Mouse (Mus musculus): Measurements from ENCODE around the gene P2ry13.

P2ry13 gene

DNA sequence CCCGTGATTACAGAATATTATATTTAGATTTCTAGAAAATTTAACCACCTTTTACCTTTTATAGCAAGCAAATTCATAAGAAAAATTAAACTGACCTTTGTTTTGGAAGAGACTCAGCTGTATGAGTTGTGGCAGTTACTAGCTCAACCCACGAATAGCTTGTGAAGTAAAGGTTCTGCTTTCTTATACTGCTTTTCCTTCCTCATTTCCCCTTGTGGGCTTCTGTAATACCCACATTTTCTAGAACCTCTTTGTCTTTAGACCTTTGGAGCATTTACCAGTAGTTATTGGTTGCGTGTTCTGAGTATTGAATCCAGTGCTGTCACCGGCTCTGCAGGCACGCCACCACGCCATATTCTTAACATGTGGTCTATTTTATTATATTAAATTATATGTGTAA is at the start of gene P2ry13:
TSS of gene P2ry13 (minus strand) at position 156 of the 400 bp plus-strand sequence.
- no peak for DNase-seq (ENCODE audit: low read depth)

DNA sequence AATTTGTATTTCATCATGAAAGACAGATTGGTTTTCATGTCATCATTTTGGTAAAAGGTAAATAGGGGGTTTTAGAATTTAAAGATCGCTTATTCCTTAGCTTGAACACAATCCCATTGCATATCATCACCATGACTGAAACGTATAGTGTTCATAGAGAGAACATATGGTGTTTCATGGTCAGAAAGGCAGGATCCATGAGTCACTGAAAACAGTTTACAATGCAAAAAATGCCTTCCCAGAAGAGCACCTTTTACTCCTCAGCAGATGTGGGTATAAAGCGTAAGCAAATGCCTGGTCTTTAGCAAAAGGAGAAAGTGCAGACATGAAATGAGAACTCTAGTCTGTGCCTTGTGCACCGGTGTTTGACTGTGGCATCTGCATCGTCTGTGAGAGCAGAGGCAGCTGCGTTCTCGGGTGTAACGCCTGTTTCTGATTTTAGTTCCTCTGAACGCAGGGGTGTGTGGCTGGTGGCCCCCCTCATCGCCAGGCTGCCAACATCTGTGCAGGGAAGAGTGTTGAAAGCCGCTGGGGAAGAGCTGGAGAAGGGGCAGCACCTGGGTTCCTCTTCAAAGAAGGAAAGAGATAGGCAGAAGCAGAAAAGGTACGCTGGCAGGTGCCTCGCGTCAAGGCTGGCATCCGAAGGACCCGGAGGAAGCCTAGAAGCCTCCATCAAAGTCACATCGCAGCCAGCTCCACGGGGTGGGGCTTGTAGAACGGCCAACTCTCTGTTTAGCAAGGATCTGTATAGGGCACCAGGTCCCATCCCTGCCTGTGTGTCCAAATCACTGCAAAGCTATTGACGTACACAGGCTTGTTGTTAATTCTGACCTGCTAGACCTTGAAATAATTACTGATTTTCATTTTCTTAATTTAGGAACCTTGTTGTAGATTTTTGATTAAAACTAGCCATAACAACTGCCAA is 47.3 kb upstream of the P2ry13 start:
- no peak for DNase-seq (ENCODE audit: low read depth)

- DNase-seq (ENCODE audit: low read depth), result no peak
These were observed 39.8 kb upstream of the P2ry13 start for GRCm38 (mm10) chr3:59250454-59250853.

DNA sequence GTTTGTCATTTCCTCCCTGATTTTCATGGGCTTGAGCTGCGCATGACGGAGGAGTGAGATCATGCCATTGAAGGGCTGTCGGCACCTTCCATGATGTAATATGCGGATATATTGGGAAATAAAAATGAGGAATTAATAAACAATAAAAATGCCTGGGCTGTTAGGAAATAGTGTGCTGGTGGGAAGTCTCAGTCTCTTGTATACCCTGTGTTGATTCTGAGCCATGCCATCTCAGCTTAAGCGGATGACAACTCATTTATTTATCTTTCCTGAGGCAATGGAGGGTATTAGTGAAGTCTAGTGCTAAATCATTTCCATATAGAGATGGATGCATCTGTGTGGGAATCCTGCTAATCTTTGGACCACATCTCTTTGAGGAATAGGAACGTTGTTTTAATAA is 37.3 kb upstream of the P2ry13 start:
- no peak for DNase-seq (ENCODE audit: low read depth)

DNA sequence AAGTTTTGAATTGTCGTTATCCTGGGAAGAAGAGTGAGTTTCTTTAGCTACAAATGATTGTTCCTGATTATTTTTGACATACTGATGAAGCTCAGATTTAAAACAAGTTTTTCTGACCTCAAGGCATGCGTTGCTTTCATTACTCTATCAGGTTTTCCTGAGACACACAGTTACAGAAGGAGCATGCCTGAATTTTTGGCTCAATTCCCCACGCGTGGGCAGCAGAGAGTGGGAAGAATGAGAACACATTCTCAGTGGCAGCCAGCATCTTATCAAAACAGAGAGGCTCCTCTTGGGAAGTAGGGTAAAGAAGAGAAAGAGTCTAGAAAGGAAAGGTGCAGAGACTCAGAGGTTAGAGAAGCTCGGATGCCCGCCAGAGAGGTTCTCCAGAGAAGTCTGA is 32.7 kb upstream of the P2ry13 start:
- DNase-seq (ENCODE audit: low read depth), result no peak

GRCm38 (mm10) chr3:59234878-59235277 is 24.2 kb upstream of the P2ry13 start:
- DNase-seq (ENCODE audit: low read depth), result no peak

DNA sequence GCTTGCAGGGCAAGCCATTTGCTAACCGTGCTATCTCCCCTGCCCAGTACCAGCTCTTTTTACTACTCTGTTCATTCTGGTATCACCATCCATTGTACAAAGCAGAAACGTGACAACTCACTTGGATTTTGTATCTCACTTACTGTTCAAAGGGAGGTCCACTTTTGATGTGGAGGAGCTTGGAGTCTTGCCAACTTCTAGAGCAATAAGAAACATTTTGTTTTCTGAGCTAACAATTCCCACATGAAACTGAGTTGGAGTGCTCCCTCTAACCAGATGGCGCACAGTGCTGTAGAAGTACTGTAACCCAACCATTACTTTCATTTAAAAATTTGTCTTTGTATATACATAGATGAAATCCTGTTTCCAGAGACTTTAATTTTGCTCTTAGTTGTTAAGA is 20.2 kb upstream of the P2ry13 start:
- no peak for DNase-seq (ENCODE audit: low read depth)

DNA sequence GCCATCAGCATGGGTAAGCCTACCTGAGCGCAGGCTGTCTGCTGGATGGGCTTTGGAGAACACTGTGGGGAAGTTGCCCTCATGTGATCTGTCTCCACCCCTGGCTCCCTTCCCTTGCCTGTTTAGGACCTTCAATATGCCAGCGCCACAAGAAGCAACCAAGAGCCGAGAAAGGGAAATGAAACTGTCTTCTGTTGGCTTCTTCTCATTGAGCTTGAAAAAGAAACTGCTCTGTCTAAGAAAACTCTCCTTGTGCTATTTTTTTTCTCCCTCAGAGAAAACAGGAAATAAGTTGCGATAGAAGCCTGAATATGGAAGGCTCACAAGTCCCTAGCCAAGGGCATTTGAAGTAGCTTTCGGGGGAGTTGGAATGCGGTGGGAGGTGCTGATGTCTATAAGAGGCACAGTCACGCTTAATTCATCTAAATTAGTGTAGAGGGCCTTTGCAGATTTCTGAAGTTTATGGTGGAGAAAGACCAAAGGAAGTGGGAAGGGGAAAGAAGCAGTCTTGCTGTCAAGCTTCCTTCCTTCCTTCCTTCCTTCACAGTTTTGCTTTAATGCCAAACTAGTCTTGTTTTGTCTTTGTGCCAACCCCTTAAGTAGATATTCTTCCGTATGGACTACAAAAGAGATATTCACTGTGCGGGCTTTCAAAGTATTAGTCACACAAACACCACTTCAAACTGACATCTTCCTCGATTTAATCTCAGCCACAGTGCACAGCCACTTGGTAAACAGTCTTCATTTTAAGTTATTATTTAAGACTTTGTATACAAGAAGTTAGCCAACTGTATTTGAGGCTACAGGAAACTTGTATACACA is 18.3 kb upstream of the P2ry13 start:
- DNase-seq (ENCODE audit: low read depth), result no peak

- no peak for DNase-seq (ENCODE audit: low read depth)
These were observed 17.0 kb upstream of the P2ry13 start for GRCm38 (mm10) chr3:59227696-59228095.

DNA sequence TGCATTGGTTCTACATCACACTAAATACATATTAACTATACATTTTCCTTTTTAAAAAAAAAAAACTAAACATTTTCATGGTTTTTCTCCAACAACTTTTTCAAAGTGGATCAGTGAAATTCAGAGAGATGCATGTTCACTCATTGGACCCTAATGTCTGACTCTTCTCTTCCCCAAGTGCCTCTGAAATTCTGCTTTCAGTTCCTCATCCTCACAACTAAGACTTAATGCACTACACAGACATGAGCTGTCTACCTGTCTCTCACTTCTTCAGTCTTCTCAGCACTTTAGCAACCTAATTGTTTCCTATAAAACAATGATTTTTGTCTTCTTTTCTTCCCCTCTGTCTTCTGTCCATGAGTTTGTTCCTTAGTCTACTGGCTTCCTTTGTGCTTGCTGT is 14.7 kb upstream of the P2ry13 start:
- DNase-seq (ENCODE audit: low read depth), result no peak

GRCm38 (mm10) chr3:59222303-59222702 is 11.6 kb upstream of the P2ry13 start:
- DNase-seq (ENCODE audit: low read depth), result no peak

- DNase-seq (ENCODE audit: low read depth), result no peak
These were observed 8.6 kb upstream of the P2ry13 start for GRCm38 (mm10) chr3:59219326-59219725.

DNA sequence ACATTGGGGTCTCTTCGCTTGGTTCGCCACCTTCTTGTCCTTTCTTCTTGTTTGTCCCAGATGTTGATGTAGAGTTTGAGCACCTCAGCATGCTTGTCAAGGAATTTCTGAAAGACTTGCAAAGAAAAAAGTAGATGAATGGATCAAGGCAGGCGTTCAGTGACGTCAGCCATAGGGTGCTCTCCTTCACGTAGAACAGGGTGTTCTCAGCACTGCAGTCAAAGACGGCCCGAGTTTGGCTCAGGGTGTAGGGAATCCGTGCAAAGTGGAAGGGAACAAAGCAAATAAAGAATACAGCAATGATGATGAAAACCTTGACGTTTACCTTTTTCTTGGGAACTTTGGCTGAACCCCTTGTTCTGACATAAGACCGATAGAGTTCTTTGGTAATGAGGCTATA is 6.5 kb upstream of the P2ry13 start:
- no peak for DNase-seq (ENCODE audit: low read depth)

GRCm38 (mm10) chr3:59212404-59212803 is 1.7 kb upstream of the P2ry13 start:
- no peak for DNase-seq (ENCODE audit: low read depth)

DNA sequence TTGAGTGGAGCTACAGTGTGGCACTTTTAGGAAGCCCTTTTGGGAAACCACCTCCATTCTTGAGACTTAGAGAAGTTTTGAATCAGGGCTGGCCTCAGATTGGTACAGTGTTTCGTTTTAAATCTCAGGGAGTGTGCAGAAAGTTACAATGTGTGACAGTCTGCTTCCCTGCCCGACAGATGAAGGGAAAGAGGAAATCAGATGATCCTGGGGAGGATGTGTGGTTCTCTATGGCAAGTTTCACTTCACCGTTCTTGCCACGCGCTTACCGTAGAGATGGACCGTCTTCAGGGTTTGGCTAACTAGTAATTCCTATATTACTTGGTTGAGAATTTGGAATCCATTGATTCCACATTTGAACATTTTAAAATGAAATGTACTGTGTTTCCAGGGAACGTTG is 1.1 kb upstream of the P2ry13 start:
- no peak for DNase-seq (ENCODE audit: low read depth)

- no peak for DNase-seq (ENCODE audit: low read depth)
These were observed 593 bp downstream of the P2ry13 start for GRCm38 (mm10) chr3:59210089-59210488.

DNA sequence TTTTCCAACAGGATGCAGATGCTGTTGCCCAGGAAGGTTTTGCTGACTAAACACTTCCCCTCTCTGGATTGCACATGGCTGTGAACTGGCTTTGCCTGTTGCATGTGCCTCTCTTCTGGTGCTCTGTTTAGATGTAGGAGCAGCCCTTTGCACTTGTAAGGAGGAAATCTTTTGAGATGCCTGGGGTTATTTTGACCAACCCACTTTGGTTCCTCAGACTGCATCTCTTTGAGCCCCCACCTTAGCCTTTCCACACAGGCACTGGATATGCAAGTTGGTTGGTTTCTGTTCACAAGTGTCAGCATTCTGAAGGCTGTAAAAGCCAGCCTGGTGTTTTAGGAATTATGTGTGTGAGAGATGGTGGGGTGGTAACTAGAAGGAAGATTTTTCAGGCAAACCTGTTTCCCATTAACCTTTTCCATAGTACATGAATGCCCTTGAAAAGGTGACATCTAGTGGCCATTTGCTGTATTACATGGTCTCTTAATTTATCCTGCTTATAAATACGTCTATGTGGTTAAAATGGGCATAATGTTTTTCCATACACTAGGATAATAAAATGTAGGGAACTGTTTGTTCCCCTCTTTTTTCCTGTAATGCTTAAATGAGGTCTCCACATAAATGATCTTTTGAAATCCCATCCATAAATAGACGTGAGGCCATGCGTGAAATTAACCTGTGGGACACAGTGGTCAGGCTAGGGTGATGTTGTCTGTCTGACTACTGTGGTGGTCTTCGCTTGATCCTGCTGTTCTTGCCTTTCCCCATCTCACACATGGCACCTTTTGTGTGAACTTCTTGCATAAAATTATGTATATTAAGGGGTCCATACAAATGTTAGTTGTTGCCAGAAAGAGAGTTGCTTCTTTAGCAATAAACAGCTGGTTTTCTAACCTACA is 1.8 kb downstream of the P2ry13 start:
- peak; percentile 44 for DNase-seq (ENCODE audit: low read depth)

DNA sequence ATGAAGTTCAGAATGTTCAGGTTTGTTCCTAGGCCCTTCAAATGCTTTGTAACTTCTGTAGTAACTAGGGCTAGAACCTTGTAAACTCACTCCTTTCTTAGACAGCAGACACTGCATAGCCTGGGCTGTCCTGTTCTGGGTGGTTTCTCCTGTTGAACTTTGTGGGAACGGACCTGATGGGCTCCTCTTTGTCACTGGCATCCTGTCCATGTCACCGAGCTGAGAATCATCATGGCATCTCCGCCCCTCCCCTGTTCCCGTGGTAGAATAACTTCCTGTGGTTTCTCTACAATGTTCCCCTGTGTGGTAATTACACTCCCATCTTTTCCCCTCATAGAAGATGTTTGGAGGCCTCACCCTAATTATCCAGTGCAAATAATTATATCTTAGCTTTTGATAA is 4.7 kb downstream of the P2ry13 start:
- DNase-seq (ENCODE audit: low read depth), result no peak

DNA sequence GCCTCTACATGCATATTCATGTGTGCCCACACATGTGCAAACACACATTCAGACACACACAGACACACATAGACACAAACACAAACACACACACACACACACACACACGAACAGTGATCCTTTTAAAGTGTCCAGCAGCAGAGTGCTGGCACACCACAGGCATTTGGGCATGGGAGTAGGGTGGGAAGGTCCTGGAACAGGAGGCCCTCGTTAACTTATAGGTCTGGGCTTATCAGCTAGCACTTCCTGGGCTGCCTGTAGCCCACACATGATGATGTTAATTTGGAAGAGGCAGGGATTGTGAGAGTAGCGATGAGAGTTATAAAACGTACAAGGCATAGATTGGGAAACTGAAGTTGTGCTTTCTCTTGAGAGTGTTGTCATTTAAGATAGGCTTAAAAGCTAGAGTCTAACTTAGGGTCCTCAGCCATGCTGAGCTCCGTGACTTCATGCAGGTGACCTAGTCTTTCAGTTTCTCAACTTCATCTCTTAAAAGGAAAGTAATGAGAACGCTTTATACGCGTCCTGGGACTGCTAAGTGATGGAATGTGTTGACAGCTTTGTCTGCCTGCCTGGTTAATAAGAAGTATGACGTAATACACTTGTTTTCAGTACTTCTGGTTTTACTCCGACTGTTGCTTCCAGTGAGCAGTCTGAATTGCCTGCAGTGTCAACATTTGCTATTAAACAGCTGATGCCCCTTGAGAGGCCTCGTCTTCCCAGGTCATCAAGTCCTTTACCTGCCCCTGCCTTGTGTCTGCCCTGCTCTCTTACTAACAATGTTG is 5.8 kb downstream of the P2ry13 start:
- DNase-seq (ENCODE audit: low read depth), result no peak

GRCm38 (mm10) chr3:59203802-59204520 is 6.7 kb downstream of the P2ry13 start:
- no peak for DNase-seq (ENCODE audit: low read depth)
